Mouse (Mus musculus) neural tube, embryonic 10.5 days (tissue): ENCODE measurements around the gene Hist1h2bk.
"Not testable (repeated sequence)": the region's sequence is repeated elsewhere in the genome, so short reads cannot be mapped to it uniquely, and the experiment has no call there.

Source experiments
- DNase-seq: peaks from one replicate; pipeline ENCODE4 v3.0.0-alpha.2; 2017; ENCODE audit warnings: low spot score; ENCODE audit errors: extremely low spot score

Gene Hist1h2bk

DNA sequence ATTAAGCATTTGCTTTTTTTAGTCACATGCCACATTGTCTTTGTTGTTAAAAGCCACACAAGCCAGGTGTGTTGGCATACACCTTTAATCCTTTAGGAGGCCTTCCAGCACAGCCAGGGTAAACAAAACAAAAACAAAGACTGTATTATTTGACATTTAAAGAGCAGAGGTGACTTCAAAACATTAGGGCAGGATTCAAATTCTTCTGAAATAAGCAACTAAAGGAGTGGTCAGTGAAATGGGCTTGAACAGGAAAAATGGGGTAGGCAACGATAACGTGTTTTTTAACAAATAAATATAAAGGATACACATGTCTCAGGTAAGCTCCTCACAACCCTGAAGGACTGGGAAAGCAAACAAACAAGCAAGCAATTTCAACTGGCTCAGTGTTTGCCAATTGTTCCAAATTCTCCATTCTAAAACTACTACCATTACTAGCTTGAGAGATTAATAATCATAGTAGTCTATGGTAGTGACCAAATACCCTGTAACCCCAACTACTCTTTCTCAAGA lies 4.3 kb downstream of the Hist1h2bk start:
- DNase-seq = no peak

DNA sequence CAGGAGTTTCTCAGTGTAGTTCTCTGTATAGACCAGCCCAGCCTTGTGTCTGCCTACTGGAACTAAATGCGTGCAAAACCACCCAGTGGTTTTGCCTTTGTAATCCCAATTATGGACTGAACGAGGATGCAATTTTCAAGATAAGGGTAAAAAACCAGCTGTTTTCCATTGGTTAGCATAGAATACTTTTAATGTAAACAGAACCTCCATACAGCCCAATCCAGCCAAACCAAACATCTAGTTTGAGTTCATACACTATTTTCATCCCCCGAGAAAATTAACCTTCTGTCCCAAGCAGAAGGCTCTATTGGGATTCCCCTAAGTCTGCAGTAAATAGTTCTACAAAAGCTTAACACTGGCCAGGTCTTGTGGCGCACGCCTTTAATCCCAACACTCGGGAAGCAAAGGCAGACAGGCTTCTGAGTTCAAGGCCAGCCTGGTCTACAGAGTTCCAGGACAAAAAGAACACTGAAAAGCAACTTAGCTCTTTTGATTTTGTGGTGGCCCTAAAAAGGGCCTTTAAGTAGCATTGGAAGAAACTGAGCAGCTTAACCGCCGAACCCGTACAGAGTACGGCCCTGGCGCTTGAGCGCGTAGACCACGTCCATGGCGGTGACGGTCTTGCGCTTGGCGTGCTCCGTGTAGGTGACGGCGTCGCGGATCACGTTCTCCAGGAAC lies 4.9 kb downstream of the Hist1h2bk start:
- peak; percentile 64 for DNase-seq

DNA sequence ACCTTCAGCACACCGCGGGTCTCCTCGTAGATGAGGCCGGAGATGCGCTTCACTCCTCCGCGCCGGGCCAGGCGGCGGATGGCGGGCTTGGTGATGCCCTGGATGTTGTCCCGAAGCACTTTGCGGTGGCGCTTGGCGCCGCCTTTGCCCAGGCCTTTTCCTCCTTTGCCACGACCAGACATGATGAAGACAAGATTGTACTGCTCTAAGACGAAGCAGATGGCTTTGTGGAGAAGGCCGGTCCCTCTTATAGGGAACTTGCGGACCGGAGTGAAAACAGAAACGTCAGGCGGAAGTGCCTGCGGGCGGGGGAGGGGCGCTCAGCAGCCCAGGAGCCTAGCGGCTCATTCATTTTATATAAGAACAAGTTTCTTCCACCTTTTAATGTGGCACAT lies 5.5 kb downstream of the Hist1h2bk start, which contains the start of gene Hist1h4i:
Gene Hist1h4i (minus strand): TSS at position 221 of the 395 bp plus-strand sequence.
- DNase-seq = peak; percentile 96

DNA sequence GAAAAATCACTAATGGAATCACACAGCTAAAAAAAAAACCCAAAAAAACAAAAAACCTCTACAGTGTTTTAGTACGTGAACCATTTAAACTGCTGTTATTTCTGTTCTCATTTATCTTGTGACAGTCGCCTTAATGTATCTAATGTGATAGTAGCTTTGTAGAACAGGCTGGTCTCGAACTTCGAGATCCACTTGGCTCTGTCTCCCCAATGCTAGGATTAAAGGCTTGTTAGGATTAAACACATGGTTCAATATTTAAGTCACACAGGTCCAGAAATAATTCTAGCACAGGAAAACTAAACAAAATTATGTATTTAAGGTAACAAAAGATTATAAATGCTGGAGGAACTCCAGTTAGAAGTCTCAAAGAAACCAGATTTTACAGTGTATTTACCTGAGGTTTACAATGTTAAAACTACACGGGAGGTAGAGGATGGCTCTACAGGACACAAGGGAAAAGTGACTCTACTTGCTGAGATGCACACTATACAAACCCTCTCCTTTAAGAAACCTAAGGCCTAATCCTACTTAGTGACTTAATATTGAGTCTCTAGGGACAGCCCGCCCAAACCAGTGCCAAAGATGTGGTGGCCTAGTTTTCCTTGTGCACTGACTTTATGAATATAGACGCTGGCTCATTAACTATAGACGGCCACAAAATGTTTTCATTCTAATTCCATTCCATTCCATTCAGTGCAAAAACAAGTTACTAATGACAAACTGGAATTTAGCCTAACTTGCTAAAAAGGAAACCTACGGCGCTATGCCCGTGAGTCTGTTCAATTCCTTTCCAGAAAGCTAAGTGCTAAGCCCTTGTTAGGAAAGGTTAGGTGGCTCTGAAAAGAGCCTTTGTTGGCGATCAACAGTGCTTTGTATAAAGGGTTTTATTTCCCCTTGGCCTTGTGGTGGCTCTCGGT lies 6.2 kb downstream of the Hist1h2bk start:
- peak; percentile 51 for DNase-seq

DNA sequence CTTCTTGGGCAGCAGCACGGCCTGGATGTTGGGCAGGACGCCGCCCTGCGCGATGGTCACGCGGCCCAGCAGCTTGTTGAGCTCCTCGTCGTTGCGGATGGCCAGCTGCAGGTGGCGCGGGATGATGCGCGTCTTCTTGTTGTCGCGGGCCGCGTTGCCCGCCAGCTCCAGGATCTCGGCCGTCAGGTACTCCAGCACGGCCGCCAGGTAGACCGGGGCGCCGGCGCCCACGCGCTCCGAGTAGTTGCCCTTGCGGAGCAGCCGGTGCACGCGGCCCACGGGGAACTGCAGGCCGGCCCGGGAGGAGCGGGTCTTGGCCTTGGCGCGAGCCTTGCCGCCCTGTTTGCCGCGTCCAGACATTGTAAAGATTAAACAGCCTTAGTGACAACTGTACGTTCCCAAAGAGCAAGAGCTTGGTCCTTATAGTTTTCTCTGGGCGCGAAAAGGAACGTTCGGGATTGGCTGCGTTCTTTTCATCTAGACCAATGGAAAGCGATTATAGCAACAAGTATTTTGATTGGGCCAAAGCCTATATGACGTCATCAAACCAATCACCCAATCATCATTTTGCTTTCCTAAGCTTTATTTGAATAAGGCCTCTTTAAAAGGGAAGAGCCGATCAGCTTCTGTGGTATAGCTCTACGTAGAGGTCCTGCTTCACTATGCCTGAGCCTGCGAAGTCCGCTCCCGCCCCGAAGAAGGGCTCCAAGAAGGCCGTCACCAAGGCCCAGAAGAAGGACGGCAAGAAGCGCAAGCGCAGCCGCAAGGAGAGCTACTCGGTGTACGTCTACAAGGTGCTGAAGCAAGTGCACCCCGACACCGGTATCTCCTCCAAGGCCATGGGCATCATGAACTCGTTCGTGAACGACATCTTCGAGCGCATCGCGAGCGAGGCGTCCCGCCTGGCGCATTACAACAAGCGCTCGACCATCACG lies 7.2 kb downstream of the Hist1h2bk start, which contains the start of the genes Hist1h2ag and Hist1h2bj:
Gene Hist1h2ag (minus strand): TSS at position 377 of the 935 bp plus-strand sequence.
Gene Hist1h2bj (plus strand): TSS at position 647 of the 935 bp plus-strand sequence.
- DNase-seq = peak; percentile 87

DNA sequence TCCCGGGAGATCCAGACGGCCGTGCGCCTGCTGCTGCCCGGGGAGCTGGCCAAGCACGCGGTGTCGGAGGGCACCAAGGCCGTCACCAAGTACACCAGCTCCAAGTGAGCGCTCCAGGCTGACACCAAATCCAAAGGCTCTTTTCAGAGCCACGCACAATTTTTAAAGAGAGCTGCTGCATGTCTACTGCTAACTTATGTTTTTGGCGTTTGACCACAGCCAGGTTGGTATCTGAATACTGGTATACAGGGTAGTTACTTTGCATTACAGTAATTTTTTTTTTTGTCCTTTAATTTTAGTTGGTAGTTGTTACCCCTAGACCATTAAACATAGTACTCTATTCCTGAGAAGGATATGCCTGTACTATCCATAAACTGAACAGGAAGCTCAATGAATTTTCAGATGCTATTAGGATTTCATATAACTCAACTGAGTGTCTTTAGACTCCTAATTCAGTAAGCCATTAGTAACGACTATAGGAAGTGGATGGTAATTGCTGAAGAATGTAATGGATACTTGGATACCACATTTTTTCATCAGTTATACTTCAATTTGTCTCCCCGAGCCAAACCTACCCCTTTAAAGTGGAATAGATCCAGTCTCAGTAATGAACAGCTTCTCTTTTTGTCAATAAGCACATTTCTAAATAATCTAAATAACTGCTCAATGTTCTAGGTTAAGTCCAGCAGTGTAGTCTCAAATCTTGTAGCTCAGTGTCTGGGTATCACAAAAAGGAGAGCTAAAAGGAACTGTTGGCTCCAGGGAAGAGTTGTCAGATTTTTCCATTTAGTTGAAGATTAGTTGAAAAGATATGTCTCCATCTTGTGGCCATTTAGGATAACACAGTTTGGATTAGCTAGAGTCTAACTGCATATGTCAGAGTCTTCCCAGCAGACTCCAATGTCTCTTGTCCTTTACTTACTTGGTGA lies 8.1 kb downstream of the Hist1h2bk start:
- DNase-seq = peak; percentile 43

DNA sequence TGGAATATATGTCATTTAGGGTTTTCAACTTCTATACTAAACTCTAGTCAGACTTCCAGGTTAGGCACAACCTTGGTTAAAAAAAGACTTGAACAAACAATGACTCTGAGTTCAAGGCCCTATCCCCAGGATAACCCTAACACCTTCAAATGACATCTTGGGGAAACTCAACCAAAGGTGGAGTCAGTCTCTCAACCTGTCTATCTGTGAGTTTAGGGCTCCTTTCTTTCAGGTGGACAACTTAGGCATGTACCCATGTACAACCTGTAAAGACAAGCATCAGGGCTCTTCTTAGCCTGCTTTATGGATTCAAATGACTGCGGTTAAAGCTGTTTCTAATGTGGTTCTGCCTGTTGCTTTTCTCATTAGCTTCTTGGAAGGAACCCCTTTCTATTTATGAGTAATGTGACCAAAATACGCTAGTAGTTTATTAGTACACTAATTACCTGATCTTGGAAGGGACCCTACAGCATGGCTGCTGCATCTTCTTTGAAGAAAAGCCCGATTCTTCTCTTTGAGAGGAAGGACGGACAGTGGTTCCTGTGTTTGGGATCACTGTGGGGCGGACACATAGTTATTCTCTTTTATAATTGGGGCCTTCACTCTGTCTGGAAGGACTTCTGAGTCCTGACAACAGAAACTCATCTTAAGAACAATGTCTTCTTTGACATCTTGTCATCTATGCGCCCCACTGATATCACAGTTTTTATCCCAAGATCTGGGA lies 8.9 kb downstream of the Hist1h2bk start:
- DNase-seq = peak; percentile 14

DNA sequence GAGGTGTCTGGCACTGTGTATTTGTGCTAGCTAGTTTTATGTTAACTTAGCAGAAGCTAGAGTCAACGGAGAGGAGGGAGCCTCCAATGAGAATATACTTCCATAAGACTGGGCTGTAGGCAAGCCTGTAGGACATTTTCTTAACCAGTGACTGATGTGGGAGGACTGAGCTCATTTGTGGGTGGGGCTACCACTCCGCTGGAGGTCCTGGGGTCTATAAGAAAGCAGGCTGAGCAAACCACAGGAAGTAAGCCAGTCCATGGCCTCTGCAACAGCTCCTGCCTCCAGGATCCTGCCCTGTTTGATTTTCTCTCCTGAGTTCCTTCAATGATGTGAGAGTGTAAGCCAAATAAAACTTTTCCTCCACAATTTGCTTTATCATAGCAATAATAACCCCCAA lies 9.6 kb downstream of the Hist1h2bk start:
- peak; percentile 11 for DNase-seq

DNA sequence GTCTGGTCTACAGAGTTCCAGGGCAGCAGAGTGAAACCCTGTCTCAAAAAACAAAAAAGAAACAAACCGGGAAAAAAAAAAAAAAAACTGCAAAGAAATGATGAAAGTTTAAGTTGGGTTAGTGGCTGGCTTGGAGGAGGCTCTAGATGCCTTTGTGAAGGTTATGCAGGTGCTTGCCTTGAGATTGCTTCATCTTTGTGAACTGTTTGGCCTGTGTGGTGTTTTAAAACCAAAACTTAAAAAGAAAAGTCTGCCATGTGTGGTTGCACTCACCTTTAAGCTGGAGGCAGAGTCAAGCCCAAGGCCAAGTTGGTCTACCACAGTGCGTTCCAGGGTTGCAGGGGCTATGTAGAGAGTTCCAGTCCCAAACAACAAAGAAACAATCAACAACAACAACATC lies 13.4 kb downstream of the Hist1h2bk start:
- DNase-seq = no peak

DNA sequence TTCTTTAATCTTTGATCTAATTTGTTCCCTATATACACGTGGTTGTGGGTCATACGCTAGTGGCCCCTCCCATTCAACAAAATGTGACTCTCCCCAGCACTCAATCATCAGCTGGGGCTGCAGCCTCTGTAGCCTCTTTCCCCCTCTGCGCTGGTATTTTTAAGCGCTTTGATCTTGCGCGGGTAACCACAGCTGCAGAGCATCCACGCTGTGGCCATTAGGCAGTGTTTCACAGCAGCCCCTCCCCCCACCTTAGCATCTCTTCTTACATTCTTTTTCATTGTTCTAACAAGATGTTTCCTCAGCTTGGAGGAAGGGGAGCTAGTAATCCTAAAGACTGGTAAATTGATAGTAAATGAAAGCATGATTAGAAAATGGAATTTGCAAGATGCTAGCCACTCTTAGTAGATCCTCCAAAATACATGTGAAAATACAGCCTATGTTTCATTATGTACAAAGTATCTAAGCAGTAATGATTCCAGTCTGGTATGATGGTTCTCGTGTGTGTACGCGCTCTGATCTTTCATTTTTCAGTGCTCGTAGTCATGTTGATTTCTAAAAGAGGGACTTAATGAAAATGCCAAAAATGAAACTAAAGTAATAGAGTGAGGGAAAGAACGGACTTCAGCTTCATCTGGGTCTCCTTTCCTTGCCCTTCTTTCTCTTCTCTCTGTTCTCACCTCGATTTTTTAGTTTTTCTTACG lies 14.2 kb downstream of the Hist1h2bk start:
- peak; percentile 75 for DNase-seq

DNA sequence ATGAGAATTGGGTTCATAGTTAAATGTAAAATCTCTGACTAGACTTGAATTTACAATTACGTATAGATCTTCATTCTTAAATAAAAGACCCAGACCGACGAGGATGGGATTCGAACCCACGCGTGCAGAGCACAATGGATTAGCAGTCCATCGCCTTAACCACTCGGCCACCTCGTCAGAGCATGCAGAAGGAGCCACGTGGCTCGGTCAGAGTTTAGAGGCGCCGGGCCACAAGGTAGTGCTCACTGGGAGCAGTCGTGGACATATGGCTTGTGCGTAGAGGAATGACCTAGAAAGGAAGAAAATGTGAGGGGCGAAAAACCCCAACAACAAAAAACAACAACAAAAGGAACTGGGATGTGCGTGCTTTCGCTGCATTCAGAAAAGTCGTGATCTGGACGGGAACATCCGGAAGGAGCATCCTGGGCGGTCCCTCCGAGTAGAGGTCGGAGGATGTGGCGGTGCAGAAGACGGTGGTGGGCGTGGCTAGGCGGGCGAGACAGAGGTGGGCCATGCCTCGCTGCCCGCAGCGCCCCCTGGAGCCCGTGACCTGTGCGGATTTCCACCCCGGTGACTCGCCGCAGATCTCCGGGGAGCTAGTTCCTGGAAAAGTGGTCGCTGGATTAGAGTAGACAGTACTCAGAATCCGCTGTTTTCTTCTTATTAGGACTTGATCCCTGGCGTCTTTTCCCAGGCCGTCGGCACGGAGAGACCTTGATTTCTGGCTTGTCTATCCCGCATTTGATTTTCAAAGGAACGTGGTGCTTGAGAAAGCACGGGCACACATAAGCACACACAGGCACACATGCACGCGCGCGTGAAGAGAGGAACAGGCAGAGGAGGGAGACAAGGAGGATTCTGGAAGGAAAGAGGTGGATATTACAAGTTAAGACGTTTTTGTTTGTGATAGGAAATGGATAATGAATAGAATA lies 15.2 kb downstream of the Hist1h2bk start:
- DNase-seq = peak; percentile 94

DNA sequence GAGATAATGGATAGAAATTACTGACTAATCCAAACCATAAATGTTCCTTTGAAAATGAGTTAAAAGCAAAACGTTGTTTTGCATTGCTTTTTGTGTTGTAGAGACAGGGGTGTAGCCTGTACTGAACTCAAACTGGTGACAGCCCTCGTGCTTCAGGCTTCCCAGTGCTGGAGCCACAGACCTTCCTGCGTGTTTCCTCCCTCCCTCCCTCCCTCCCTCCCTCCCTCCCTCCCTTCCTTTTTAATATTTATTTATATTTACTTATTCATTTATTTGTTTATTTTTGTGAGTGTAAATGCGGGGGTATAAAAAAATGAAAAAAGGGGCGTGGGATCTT lies 15.8 kb downstream of the Hist1h2bk start:
- no peak for DNase-seq

DNA sequence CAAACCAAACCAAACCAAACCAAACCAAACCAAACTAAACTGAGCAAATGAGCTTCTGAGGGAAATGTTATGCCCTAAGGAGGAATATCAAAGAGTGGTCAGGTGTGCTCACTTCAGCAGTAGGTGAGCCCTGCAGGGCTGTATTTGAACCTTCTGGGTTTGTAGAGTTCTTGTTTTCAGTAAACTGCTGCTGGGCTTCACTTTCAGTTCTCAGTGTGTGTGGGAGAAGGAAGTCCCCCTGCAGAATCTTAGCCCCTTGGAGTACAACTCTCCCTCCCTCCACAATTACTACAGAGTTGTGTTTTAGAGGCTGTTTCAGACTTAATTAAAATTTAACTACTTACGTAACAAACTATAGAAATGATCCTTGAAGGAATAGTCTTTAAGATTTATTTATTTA lies 18.1 kb downstream of the Hist1h2bk start:
- no peak for DNase-seq

DNA sequence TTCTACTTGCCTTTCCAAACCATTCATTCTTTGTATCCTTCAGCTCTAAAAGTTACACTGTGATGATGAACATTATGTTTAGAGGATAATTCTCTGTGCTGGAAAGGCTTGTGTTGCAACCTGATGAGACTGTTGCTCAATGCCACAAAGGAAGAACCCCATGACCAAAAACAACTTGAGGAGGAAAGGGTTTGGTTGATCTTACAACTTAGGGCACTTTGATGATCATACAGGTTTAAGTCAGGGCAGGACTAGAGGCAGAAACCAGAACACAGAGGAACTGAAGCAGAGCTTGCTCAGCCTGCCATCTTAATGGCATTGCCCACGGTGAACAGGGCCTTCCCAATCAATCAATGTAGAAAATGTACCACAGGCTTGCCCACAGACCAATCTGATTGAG lies 25.8 kb downstream of the Hist1h2bk start:
- no peak for DNase-seq

DNA sequence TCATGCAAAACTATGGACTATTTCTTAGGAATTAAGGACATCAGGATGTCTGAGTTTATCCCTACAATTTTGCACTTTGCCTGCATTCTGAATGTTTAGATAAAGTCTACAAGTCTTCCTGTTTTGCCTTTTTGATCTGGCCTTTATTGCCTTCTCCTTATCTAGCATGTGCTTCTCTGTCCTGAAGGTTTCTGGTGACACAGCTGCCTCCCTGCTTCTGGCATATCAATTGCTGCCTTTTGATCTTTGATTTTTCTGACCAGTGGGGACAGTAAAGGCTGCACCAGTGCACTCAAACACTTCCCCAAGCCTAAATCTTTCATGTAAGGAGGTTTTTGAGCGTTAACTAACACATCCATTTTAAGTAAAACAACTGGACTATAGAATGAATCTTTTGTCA lies 27.8 kb downstream of the Hist1h2bk start:
- no peak for DNase-seq

DNA sequence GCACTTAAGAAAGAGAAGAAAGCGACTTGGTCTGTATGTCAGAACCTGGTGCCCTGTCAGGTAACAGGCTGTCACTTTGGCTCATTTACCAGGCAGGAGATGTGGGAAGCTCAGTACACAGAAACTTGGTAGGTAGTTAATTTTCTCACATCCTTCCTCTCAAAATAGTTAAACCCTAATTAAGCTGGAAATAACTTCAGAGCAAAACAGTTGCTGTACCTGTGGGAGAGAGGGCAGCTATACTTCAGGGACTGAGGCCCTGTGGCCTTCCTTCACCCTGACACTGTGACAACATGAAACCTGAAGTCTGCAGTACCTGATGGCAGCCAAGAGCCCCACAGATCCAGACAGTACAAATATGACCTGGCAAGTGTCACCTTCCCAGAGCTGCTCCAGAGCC lies 48.5 kb downstream of the Hist1h2bk start, which contains the start of gene Vmn1r188:
Gene Vmn1r188 (plus strand): TSS at position 301 of the 400 bp plus-strand sequence.
- not testable (repeated sequence) for DNase-seq
